Mouse (Mus musculus): Measurements from ENCODE around the gene Slc7a6.

Slc7a6 gene

DNA sequence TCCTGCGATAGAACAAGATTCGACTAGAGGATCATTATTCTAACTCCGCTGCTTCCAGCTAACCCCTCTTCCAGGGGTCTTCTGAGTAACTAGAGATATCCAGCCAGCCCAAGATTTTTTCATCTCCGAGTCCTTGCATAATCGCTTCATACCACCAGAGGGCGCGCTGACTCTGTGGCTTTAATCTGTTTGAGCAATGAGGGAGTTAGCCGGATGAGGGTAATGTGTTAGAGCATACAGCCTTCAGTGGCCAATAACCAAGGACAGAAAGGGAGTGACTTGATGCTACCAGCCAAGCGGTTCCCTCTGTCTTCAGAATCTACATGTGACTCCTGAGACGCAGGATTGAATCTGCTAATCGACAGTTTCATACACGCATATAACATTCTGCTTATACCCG, 27.9 kb upstream of the Slc7a6 start:
- peak; percentile 84 for DNase-seq (ENCODE audit: low spot score)

DNA sequence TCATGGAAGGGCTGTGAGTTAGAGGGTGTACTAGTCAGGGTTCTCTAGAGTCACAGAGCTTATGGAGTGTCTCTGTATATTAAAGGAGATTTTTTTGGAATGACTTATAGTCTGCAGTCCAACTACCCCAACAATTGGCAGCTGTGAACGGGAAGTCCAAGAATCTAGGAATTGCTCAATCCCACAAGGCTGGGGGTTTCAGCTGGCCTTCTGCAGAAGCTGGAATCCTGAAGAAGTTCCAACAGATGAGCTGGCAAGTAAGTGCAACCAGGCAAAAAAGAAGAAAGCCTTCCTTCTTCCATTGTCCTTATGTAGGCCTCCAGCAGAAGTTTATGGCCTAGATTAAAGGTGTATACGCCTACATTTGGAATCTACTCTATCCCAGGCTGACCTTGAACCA, 23.3 kb upstream of the Slc7a6 start:
- no peak for DNase-seq (ENCODE audit: low spot score)

DNA sequence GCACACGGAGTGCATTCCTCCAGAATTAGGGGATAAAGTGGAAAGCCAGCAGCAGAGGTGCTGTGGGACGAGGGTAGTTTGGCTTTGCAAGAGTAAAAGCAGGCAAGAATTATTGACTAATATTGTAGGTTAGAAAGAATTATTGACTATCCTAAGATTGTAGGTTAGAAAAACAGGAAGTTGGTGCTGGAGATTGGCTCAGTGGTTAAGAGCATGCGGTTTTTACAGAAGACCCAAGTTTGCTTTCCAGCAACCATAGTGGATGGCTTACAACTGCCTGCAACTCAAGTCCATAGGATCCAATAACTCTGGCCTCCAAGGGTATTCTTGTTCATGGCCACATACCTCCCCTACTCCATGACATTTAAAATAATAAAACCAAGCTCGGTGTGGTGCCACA, 22.6 kb upstream of the Slc7a6 start:
- no peak for DNase-seq (ENCODE audit: low spot score)

DNA sequence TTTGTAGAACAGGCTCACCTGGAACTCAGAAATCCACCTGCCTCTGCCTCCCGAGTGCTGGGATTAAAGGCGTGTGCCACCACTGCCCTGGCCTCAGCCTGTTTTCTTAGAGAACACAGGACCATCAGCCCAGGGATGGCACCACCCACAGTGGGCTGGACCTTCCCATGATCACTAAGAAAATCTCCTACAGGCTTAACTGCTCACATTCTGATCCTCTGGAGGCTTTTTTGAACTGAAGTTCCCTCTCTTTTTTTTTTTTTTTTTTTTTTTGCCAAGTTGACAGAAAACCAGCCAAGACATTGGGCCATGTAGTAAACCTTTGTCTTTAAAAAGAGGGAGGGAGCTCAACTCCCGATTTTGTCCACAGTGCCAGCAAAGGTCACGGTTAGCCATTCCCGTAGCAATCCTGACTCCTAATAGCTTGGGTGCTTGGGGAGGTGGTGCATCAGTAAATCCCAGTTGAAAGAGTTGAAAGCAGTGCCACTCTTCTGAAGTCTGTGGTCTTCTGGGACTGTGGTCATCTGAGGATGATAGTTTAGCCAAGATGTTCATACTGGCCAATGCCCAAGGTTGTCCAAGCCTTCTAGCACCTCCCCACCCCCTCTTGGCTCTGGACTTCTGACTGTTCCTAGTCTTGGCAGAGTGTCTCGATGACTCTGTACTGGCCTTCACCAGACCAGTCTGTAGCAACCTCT, 20.6 kb upstream of the Slc7a6 start:
- no peak for DNase-seq (ENCODE audit: low spot score)

DNA sequence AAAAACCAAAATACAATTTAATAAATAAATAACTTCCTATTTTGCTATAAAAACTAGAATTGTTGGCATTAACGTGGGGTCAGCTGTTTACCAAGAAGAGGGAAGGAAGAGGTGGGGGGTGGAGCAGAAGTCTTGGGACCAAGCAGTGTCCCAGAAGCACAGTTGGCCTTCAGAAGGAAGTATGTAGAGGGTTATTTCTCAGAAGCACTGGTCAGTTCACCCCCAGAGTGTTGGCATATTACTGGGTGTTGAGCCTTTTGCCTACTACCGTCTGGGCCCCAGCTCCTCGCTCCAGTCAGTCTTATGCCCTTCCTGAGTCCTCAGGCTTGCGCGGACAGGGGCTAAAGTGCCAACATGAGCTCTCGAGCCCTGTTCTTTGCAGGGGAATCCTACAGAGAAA, 19.6 kb upstream of the Slc7a6 start:
- DNase-seq (ENCODE audit: low spot score) = no peak

DNA sequence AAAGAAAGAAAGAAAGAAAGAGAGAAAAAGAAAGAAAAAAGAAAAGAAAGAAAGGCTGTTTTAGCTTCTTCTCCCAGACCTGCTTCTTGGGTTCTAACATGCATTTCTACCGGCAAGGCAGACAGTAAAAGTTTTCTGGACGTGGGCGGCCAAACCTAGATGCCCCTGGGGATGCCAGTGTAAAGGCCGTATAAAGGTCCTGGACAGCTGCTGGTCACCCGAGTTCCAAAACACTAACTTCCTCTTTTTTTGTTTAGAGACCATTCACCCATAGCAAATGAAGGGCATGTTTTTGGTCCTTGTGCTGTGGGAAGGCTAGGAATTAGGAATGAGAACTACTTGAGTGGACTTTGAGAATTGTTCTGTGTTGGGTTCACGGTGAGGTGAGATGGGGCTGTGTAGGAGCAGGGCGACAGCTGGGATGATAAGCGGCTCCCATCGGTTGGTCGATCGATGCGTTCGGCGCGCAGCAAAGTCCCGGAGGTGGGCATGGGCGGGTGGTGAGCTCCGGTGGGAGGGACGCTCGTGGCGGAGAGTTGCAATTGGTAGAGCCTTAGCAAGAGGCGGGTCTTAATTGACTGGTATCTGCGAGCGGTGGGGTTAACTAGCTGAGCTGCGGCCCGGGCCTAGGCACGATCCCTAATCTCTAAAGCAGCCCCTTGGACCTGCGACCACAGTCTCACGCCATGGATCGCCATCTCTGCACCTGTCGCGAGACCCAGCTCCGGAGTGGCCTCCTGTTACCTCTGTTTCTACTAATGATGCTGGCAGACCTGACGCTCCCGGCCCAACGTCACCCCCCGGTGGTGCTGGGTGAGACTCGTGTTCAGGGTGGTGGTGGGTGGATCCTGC, 18.6 kb upstream of the Slc7a6 start, which contains the start of gene Pla2g15:
Pla2g15 (plus strand) TSS at position 599 of the 852 bp plus-strand sequence.
- peak; percentile 94 for DNase-seq (ENCODE audit: low spot score)

DNA sequence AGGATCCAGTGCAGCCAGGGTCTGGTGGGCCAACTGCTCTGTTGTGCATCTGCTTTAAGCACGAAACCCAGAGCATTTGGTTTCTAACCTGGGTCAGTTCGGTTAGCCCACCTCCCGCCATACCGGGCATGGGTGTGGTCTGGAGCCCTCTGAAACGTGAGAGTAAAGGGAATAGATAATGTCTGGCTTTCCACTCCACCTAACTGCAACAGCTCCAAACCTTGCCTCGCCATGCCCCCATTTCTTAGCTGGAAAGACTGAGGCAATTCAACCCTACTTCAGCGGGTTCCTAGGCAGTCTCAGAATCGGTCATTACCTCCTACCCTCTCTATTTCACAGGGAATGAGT, 18.0 kb upstream of the Slc7a6 start:
- DNase-seq (ENCODE audit: low spot score) = no peak

DNA sequence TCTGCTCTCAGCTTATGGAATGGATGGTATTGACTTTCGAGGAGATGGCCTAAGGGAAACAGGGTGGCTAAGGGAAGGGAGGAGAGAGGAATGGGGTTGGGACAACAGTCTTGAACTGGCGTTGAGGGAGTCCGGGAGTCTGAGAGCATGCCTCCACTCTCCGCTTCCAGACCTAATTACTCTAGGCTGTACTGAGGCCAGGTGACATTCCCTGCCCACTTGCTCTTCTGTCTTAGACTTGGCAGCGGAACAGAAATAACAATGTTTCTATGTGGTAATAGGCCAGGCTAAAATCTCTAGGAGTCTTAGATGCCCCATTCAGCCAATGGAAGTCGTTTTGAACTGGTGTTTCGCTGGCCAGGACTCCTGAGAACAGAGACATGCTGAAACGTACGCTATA, 17.6 kb upstream of the Slc7a6 start:
- no peak for DNase-seq (ENCODE audit: low spot score)

DNA sequence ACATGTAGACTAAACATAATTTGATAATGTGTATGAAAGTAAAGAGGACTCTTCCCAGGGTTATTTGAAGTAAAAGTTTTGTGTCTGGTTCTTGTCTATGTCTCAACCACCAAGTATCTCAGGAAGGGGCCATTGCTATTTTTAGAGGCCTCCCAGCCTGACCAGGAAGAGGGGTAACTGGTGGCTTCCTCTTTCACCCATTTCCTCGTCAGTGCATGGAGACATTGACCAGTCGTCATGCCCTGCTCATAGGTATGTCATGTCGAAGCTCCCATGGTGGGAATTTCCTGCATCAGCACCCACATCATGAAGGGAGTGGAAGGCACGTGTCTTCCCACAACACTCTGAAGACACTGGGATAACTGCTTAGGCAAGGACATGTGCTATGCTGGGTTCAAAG, 15.8 kb upstream of the Slc7a6 start:
- no peak for DNase-seq (ENCODE audit: low spot score)

DNA sequence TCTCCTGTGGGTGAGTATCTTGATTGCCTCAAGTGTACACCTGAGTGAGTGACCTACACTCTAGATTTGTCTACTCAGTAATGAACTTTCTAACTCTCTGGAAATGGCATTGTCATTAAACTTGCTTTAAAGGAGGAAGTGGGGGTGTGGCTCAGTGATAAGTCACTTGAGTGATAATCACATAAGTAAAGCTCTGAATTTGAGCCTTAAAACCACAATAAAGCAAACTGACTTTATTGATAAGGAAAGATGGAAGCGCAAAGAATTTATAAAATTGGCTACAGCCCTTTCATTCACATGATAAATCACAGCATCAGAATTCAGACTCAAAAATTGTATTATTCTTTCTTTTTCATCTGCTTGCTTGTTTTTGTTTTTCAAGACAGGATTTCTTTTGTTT, 11.2 kb upstream of the Slc7a6 start:
- DNase-seq (ENCODE audit: low spot score) = no peak

DNA sequence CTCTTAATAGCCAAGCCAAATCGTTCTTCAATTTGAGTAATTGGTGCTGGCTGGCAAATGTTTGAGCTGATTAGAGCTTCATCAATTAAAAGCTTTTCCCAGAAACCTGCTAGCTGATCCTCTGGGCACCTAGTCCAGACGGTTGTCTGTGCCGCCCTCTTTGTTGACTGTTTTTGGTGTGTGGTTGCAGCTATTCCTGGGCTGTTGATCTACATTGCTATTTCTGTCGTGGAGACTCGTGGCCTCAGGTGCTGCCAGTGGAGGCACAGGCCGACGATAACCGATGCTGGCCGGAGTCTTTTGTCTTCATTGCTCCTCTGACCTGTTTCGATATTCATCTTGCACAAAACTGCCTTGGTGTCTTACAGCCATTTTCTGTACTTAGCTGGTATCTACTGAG, 10.3 kb upstream of the Slc7a6 start:
- DNase-seq (ENCODE audit: low spot score) = no peak

DNA sequence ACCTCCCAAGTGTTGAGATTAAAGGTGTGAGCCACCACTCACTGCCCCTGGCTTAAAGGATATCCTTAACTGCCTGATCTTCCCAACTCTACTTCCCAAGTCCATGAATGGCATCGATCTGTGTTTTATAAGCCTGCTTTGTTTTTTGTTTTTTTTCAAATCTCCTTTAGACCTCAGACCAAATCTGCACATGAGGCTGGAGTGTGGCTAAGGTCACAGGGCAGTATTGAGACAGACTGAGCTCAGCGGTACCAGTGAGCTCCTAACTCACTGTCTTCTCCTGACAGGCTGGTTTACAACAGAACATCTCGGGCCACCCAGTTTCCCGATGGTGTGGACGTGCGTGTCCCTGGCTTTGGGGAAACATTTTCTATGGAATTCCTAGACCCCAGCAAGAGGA, 8.8 kb upstream of the Slc7a6 start:
- no peak for DNase-seq (ENCODE audit: low spot score)

DNA sequence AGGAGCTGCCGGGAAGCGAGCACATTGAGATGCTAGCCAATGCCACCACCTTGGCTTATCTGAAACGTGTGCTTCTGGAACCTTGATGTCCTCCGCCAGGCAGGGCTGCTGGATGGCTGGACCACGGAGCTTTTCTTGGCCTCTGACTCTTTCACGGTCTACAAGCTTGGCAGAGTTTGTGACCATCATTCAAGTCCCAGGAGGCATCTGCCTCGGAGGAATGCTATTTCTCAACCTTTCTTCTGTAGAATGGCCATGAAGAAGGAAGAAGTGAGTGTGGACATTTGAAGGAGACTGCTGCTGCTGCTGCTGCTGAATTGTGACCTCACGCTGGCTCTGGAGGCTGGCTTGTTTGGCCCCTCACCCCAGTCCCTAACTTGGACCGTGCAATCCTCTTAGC, 5.4 kb upstream of the Slc7a6 start:
- DNase-seq (ENCODE audit: low spot score) = no peak

DNA sequence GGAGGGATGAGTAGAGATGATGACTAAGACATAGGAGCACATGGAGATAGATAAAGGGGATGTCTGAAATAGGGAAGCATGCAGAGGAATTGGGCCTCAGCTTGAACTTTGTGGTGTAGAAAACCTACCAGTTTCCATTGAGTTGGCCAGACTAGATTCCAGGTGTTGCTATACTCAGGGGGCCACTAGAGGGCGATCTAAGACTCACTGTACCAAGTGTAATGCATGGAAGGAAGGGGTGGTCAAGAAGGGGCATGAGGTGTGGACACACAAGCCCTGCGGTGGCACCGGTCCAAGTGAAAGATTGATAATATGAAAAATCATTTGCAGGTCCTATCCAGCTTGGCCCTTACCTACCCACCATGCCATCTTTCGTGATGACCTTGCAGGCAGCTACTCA, 3.2 kb upstream of the Slc7a6 start:
- peak; percentile 85 for DNase-seq (ENCODE audit: low spot score)

DNA sequence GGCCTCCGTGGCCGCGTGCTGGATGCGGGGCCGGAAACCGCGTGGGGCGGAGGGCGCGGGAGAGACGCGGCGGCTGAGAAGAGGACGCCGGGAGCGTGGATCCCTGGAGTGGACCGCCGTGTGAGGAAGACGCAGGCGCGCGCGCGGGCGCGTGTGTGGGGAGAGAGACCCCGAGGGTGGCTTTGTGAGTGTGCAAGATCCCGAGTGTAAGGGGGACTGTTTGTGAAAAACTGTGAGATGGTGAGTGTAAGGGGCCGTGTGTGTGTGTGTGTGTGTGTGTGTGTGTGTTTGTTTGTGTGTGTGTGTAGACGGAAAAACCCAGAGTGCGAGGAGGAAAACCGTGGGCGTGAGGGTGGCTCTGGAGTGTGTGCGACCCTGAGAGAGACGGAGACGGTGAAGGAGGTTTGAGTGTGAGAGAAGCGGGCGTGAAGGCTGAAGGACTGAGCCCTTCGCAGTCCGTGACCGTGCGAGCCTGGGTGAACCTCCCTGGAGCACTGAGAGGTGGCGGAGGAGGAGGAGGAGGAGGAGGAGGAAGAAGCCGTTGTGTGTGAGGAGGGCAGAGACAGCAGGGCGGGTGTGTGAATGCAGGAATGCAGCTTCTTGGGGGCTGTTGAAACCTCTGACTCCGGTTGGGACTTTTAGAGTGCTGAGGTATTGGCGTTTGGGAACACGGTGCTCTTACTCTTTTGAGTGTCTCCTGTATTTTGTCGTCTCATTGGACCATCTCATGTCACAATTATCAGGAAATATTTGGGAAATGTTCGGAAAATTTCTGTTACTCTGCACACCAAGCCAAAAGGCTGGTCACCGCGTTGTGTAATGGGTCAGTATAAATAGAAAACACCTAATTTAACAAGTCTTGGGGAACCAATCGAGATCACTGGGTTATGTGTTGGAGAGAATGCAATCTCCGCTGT, 618 bp downstream of the Slc7a6 start:
- no peak for DNase-seq (ENCODE audit: low spot score)

DNA sequence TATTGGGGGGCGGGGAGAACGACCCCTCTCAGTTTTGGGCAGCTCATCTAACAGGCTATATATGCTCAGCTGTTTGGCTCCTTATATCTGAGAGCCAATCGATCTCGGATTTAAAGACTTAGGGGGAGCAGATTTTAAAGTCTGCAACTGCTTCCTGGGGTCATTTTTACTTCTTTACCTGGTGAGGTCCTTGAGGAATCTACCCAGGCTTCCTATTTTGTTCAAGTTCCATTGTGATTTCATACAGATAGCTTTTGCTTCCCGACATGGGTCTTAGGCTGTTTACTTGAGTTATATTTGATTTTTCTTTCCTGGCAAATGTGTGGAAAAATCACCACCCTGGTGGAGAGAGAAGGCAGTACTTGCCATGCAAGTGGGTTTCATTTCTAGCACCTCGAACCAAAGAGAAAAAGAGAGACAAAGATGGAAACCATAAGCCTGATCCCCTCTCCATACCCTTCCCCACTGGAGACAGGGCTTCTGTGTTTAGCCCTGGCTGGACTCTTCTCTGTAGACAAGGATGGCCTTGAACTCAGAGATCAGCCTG, 1.4 kb downstream of the Slc7a6 start:
- DNase-seq (ENCODE audit: low spot score) = no peak

DNA sequence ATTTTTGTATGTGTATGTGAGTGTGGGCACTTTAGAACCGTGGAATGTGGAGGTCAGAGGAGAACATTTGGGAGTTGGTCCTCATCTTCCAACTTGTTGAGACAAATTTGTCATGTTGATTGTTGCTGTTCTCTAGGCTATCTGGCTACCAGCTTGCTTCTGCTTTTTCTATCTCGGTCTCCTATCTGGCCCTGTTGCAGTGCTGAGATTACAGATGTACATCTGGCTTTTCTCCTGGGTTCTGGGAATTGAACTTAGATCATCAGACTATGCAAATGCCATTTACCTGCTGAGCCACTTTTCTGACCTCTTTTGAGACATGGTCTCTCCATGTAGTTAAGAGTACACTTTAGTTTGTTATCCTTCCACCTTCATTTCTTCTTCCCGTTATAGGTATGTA, 4.9 kb downstream of the Slc7a6 start:
- DNase-seq (ENCODE audit: low spot score) = no peak

DNA sequence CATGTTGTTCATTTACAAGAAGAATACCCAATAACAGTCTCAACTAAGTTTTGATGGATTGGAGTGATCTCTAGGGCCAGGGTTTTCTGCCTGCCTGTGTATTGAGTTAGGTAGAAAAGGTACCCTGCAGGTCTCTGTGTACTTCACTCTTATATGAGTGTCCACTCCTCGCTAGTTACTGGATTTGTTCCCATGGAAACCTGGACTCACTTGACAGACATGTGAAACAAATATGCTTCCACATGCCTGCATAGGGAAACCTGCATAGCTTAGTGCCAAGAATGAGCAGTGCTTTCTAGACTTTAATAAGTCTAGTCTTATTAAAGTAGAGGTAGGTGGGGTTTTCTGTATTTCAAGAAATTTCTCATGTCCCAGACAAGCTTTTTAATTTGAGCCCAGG, 8.2 kb downstream of the Slc7a6 start:
- DNase-seq (ENCODE audit: low spot score) = no peak

DNA sequence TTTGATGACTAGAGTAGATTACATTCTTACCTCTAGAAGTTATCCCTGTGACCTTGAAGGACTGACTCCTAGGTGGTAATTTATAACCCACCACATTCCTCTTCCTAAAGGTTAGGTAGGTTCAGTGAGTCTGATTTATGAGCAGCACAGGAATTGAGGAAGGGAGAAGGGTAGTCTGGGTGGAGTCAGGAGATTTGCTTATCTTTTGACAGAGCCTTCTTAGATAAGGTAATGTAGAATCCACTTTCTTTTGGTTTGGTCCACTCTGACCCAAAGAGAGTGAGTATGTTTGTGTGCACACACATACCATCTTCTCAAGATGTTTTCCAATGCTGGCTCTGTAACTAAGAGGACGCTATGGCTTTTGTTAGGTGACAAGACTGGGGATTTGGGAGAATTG, 8.9 kb downstream of the Slc7a6 start:
- no peak for DNase-seq (ENCODE audit: low spot score)

DNA sequence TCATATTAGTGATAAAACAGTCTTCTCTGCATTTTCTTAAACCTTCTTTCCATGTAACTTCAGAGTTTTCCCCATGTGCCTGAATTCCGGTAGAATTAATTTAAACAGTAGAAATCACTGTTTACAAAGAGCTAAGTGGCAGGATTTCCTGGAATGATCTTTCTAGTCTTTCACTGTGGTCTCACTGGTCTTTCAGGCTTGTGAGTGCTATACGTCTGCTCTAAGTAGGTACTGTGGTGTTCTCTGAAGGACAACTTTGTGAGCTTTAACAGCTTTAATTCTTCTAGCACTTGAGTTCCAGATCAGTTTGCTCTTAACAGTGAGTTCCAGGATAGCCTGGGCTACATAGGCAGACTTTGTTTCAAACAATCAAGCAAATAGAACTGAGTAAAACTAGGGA, 9.8 kb downstream of the Slc7a6 start:
- DNase-seq (ENCODE audit: low spot score) = no peak

DNA sequence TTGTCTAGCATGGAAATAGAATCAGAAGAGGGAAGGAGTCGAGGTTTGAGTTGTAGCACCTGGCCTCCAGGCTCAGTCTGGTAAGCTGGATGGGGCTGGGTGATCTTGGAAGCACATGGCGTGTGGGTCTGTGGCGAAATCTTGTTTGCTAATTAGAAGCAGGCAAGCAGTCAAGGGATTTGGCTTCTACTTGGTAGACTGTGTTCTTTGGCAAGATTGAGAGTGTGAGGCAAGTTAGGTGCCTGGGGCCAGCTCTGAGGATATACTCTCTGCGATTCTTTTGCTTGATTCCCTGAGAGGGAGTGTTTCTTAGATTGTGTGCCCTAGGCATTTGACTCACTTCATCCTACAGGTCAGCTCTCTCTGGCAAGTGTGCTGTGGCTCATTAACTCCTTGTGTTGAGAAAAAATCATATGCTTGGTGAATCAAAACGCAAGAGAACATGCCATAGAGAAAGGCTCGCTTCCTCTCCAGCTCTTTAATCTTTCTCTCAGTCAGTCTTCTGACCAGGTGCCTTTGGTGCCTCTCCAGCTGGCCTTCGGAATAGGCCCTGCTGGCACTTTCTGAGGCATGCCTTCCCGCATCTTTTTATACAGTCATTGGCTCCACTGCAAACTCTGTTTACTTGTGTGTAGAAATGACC, 17.1 kb downstream of the Slc7a6 start:
- DNase-seq (ENCODE audit: low spot score) = peak; percentile 44

DNA sequence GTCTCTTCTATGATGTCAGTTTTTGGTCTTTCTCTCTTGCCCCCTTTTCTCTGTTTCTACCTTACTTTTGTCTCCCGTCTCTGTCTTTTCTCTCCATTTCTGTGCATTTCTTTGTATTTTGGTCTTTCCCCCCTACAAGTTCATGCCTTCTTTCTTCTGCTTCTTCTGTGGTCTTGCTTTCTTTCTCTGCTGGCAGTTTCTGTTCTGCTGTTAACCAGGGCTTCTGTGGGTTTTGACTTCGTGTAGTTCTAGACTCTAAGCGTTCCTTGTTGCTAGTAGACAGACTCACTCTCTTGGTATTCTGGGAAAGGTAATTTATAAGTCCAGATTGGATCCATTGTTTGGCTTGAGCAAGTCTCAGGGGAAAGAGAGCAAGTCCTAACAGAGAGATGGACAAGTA, 17.7 kb downstream of the Slc7a6 start:
- DNase-seq (ENCODE audit: low spot score) = no peak

Measured in layer of hippocampus, adult 11-12 months (tissue).